Mouse (Mus musculus): ENCODE results near the gene Tbcb. TPM values are rescaled to one million over a fixed set of nuclear protein-coding genes. Genes with fewer than 3 reads are reported as not detected.

Gene Tbcb
- 376 and 384 TPM in 2 replicates for polyA plus RNA-seq (2014; fragmentation: Nextera tagmentation; extraction: Ambion mirVana)

DNA sequence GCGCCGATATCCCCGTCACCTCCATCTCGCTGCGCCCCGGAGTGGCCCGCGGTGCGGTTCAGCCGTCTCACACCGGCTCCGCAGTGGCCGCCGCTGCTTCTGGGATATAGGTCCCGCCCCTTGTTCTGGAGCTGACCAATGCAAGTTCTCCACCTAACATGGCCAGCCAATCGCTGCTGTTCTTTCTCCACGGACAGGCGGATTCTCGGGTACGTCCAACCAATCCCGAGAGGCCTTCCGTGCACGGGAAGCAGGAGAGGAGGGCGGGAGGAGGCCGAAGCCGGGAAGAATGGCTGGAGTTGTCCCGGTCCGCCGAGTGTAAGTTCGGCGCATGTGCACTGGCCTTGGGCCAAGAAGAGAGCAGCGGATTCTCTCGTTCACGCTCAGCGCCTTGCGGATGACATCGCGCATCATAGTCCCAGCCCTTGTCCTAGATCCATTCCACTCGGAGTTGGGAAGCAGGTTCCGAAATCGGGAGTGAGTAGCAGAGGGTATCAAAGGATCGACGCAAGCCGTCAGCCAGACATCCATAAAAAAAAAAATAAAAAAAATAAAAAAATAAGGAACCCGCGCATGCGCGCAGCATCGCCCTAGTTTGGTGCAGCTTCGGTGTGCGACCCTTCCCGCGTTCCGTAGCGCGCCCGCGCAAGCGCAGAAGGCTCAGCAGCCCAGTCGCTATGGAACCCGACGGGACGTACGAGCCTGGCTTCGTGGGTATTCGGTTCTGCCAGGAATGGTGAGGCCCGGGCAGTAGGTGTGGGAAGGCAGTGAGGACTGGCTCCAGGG lies at the start of gene Tbcb, which contains the start of gene Polr2i:
TSS of gene Tbcb (minus strand) at position 604 of the 786 bp plus-strand sequence.
TSS of gene Polr2i (plus strand) at position 280 of the 786 bp plus-strand sequence.
- Histone ChIP-seq H3K27ac (ENCODE audit: low read depth, low read length) (peak within 1 kb of the TSS; percentile 96), H3K4me2 (ENCODE audit: low read length) (peak within 1 kb of the TSS; percentile 75), H3K27me3 (replicated peaks; ENCODE audit: control insufficient read depth, insufficient read depth, low read length) (no peaks in the 10 kb centered on the region), H3K4me1 (ENCODE audit: control insufficient read depth, insufficient read depth, low read length) (peaks cover 12% of the 10 kb centered on the region), H3K9me3 (replicated peaks; ENCODE audit: control insufficient read depth, low read length) (no peaks in the 10 kb centered on the region), H3K9ac (ENCODE audit: low read length) (peak within 1 kb of the TSS; percentile 74), H3K36me3 (ENCODE audit: control insufficient read depth, insufficient read depth, low read length) (peaks cover 44% of the 10 kb centered on the region), H3K4me3 (ENCODE audit: low read depth, low read length) (peak within 1 kb of the TSS; percentile 69)
- peak; percentile 99 for DNase-seq (ENCODE audit: low spot score)
- ATAC-seq, result peak; percentile 96
- under 1% methylated on average over 67 of the region's 67 CpGs for WGBS

DNA sequence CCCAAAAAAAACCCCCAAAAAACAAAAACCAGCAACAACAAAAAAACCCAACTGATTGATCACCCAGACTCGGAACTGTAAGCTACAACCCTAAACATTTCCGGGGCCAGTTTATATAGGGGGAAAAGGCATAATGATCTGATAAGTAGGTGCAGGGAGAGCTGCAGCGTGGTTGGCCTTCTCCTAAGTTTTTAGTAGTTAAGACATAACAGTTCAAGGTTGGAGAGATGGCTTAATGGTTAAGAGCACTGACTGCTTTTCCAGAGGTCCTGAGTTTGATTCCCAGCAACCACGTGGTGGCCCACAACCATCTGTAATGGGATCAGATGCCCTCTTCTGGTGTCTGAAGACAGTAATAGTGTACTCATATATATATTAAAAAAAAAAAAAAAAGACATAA lies 49.5 kb upstream of the Tbcb start:
- H3K27ac ChIP-seq (ENCODE audit: low read depth, low read length), result no peak overlapping the region; the same call in 1 of the 2 replicates
- DNase-seq (ENCODE audit: low spot score) (no peak), ATAC-seq (no peak)
- no peak overlapping the region for H3K4me3 ChIP-seq (ENCODE audit: low read depth, low read length)
- H3K27me3 ChIP-seq (replicated peaks; ENCODE audit: control insufficient read depth, insufficient read depth, low read length), result no peaks in the 10 kb centered on the region
- no peak overlapping the region; the same call in 1 of the 2 replicates for H3K4me2 ChIP-seq (ENCODE audit: low read length)
- no peaks in the 10 kb centered on the region for H3K36me3 ChIP-seq (ENCODE audit: control insufficient read depth, insufficient read depth, low read length)
- H3K9ac ChIP-seq (ENCODE audit: low read length), result no peak overlapping the region
- no peaks in the 10 kb centered on the region for H3K4me1 ChIP-seq (ENCODE audit: control insufficient read depth, insufficient read depth, low read length)
- whole genome bisulfite sequencing, result 75% methylated on average over 4 of the region's 4 CpGs
- no peaks in the 10 kb centered on the region for H3K9me3 ChIP-seq (replicated peaks; ENCODE audit: control insufficient read depth, low read length)

DNA sequence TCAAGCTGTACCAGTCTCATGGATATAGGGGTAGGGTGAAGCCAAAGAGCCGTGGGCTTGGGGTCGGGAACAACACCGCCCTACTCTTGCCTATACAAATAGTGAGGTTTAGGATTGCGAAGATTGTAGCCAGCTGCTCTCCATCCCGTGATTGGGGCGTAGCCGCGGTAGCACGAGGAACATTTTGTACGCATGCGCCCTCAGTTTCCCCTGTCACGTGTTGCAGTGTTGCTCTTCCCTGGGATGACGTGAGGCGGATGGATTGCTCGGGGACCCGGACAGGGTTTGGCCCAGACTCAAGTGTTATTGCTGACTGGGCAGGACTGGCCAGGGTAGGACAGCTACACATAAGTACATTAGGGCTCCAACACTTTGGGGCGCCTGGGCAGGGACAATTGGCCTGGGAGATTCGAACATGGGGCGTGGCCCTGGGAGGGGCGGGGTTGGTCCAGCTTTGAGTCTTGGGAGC lies 48.6 kb upstream of the Tbcb start:
- Histone ChIP-seq H3K9me3 (replicated peaks; ENCODE audit: control insufficient read depth, low read length) (no peaks in the 10 kb centered on the region), H3K4me2 (ENCODE audit: low read length) (peak overlapping the region; percentile 86), H3K27ac (ENCODE audit: low read depth, low read length) (peak overlapping the region; percentile 98), H3K4me1 (ENCODE audit: control insufficient read depth, insufficient read depth, low read length) (no peaks in the 10 kb centered on the region), H3K9ac (ENCODE audit: low read length) (peak overlapping the region; percentile 54), H3K27me3 (replicated peaks; ENCODE audit: control insufficient read depth, insufficient read depth, low read length) (no peaks in the 10 kb centered on the region), H3K36me3 (ENCODE audit: control insufficient read depth, insufficient read depth, low read length) (no peaks in the 10 kb centered on the region), H3K4me3 (ENCODE audit: low read depth, low read length) (peak overlapping the region; percentile 74)
- ATAC-seq, result peak; percentile 88
- DNase-seq (ENCODE audit: low spot score), result peak; percentile 96
- WGBS, result under 1% methylated on average over 20 of the region's 20 CpGs

DNA sequence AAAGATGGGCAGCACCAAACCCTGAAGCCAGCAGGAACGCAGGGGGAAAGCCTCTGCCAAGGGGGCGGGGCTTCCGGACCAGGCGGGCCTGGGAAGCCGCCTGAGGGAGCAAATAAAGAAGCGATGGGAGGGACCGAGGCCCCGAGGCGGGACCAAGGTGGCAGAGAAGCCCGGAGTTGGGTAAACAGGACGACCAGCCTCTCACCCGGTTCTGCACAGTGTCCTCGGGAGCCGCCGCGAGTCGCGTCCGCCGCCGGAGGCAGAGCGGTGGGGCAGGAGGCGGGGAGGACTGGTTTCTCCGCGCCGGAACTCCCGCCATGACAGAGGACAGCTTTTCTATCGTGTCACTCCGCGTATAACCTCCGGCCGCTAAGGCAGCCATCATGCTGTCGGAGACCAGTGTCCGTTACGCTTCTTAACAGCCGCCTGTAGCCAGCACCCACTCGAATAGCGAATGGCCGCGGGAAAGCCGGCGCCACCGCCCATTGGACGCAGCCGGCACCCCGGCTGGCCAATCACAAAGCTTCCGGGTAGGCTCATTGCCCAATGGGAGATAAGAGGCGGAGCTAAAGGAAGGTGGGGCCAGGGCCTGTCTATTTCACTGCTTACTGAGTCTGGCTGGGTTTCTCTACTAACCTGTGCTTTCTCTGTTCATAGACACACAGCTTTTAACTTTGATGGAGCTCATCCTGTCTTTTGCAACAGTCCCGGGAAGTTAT lies 48.0 kb upstream of the Tbcb start, which contains the start of the genes Thap8 and Wdr62:
TSS of gene Thap8 (plus strand) at position 144 of the 719 bp plus-strand sequence.
TSS of gene Wdr62 (minus strand) at position 469 of the 719 bp plus-strand sequence.
- Histone ChIP-seq H3K4me3 (ENCODE audit: low read depth, low read length) (peak within 1 kb of the TSS; percentile 74), H3K4me2 (ENCODE audit: low read length) (peak within 1 kb of the TSS; percentile 86), H3K36me3 (ENCODE audit: control insufficient read depth, insufficient read depth, low read length) (no peaks in the 10 kb centered on the region), H3K9ac (ENCODE audit: low read length) (peak within 1 kb of the TSS; percentile 59), H3K27ac (ENCODE audit: low read depth, low read length) (peak within 1 kb of the TSS; percentile 98), H3K27me3 (replicated peaks; ENCODE audit: control insufficient read depth, insufficient read depth, low read length) (no peaks in the 10 kb centered on the region), H3K9me3 (replicated peaks; ENCODE audit: control insufficient read depth, low read length) (no peaks in the 10 kb centered on the region), H3K4me1 (ENCODE audit: control insufficient read depth, insufficient read depth, low read length) (no peaks in the 10 kb centered on the region)
- WGBS, result under 1% methylated on average over 38 of the region's 49 CpGs
- DNase-seq (ENCODE audit: low spot score) (peak; percentile 98), ATAC-seq (peak; percentile 97)

DNA sequence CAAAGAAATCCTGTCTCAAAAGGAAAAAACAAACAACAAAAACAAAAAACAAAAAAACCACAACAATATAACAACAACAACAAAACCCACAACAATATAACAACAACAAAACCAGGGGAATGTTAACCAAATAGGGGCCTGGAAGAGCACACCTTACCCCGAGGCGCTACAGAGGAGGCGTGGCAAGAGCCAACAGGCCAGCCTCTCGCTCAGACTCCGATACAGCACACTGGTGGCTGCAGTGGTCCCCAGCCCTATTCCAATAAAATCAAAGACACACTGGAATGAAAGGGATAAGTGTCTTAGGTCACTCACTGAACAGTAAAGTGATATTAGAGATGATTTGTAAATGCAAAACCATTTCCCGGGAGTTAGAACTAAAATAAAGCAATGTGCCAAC lies 47.5 kb upstream of the Tbcb start:
- peak overlapping the region; percentile 74 for H3K4me3 ChIP-seq (ENCODE audit: low read depth, low read length)
- H3K9me3 ChIP-seq (replicated peaks; ENCODE audit: control insufficient read depth, low read length), result no peaks in the 10 kb centered on the region
- 0% methylated on average over 6 of the region's 6 CpGs for WGBS
- H3K4me2 ChIP-seq (ENCODE audit: low read length), result peak overlapping the region; percentile 86
- H3K27me3 ChIP-seq (replicated peaks; ENCODE audit: control insufficient read depth, insufficient read depth, low read length), result no peaks in the 10 kb centered on the region
- DNase-seq (ENCODE audit: low spot score) (no peak), ATAC-seq (peak; percentile 15; the same call in 1 of the 2 replicates)
- no peaks in the 10 kb centered on the region for H3K36me3 ChIP-seq (ENCODE audit: control insufficient read depth, insufficient read depth, low read length)
- H3K27ac ChIP-seq (ENCODE audit: low read depth, low read length), result no peak overlapping the region; the same call in 1 of the 2 replicates
- H3K9ac ChIP-seq (ENCODE audit: low read length), result peak overlapping the region; percentile 59
- no peaks in the 10 kb centered on the region for H3K4me1 ChIP-seq (ENCODE audit: control insufficient read depth, insufficient read depth, low read length)

DNA sequence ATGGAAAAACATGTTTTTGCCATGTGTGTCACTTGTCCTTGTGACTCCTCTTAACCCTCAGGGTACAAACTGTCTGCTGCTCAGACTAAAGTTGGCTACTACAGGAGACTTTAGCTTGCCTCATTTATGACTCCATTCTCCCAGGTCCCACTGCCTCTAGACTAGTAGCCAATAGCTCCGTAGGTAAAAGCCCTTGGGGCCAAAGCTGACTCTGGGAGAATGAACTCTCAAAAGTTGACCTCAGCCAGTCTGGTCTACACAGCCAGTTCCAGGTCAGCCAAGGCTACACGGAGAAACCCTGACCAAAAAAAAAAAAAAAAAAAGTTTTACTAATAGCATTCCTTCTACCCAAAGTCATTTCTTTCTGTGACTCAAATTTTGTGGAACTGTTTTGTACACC lies 46.8 kb upstream of the Tbcb start:
- H3K27ac ChIP-seq (ENCODE audit: low read depth, low read length), result no peak overlapping the region
- no peak for ATAC-seq
- H3K27me3 ChIP-seq (replicated peaks; ENCODE audit: control insufficient read depth, insufficient read depth, low read length), result no peaks in the 10 kb centered on the region
- H3K4me1 ChIP-seq (ENCODE audit: control insufficient read depth, insufficient read depth, low read length), result no peaks in the 10 kb centered on the region
- WGBS, result 54% methylated on average over 2 of the region's 2 CpGs
- no peaks in the 10 kb centered on the region for H3K9me3 ChIP-seq (replicated peaks; ENCODE audit: control insufficient read depth, low read length)
- no peak for DNase-seq (ENCODE audit: low spot score)
- H3K9ac ChIP-seq (ENCODE audit: low read length), result no peak overlapping the region; the same call in 1 of the 2 replicates
- H3K36me3 ChIP-seq (ENCODE audit: control insufficient read depth, insufficient read depth, low read length), result no peaks in the 10 kb centered on the region
- no peak overlapping the region for H3K4me3 ChIP-seq (ENCODE audit: low read depth, low read length)
- H3K4me2 ChIP-seq (ENCODE audit: low read length), result peak overlapping the region; percentile 86

DNA sequence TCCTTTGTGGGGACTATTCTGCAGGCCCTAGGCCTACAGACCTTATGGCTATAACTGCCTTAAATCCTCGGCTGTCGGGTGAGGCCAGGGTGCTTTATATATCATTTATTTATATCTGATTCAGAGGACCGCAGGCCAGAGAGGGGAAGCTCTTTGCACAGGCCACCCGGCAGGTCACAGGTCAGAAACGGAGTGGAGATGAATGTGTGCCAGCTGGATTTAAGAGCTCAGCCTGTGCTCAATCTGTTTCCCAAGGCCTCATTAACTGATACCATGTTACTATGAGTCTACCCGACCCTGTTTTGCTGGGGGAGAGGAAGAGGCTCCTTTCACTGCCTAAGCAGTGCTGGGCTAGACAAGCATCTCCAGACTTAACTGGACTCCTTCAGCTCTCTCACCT lies 42.3 kb upstream of the Tbcb start:
- Histone ChIP-seq H3K27me3 (replicated peaks; ENCODE audit: control insufficient read depth, insufficient read depth, low read length) (no peaks in the 10 kb centered on the region), H3K27ac (ENCODE audit: low read depth, low read length) (no peak overlapping the region), H3K4me1 (ENCODE audit: control insufficient read depth, insufficient read depth, low read length) (no peaks in the 10 kb centered on the region), H3K36me3 (ENCODE audit: control insufficient read depth, insufficient read depth, low read length) (0 out of 2 replicates have a peak, but pooled peaks cover 9% of the 10 kb centered on the region), H3K4me2 (ENCODE audit: low read length) (no peak overlapping the region), H3K9me3 (replicated peaks; ENCODE audit: control insufficient read depth, low read length) (no peaks in the 10 kb centered on the region), H3K9ac (ENCODE audit: low read length) (no peak overlapping the region), H3K4me3 (ENCODE audit: low read depth, low read length) (no peak overlapping the region)
- ATAC-seq, result no peak
- 87% methylated on average over 6 of the region's 6 CpGs for WGBS
- DNase-seq (ENCODE audit: low spot score), result no peak

DNA sequence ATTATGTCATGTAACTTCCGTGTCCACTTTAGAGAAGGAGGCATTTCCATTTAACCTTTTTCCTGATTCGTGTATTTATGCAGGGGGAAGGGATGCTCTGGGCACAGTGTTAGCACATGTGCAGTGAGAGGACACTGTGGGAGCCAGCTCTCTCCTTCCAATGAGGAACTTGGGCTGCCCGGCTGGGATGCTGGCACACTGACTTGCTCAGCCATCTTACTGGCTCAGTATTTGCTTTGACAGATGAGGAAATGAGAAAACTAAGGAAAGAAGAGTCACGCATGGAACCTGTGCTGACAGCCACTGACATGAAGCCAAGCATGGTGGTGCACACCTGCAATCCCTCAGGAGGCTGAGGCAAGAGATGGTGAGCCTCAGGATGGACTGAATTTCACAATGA lies 37.6 kb upstream of the Tbcb start:
- 90% methylated on average over 4 of the region's 4 CpGs for WGBS
- no peak overlapping the region for H3K4me3 ChIP-seq (ENCODE audit: low read depth, low read length)
- H3K9ac ChIP-seq (ENCODE audit: low read length), result no peak overlapping the region
- no peak for ATAC-seq
- no peaks in the 10 kb centered on the region for H3K27me3 ChIP-seq (replicated peaks; ENCODE audit: control insufficient read depth, insufficient read depth, low read length)
- no peak overlapping the region for H3K27ac ChIP-seq (ENCODE audit: low read depth, low read length)
- DNase-seq (ENCODE audit: low spot score), result no peak
- peaks cover 23% of the 10 kb centered on the region for H3K36me3 ChIP-seq (ENCODE audit: control insufficient read depth, insufficient read depth, low read length)
- no peaks in the 10 kb centered on the region for H3K9me3 ChIP-seq (replicated peaks; ENCODE audit: control insufficient read depth, low read length)
- H3K4me2 ChIP-seq (ENCODE audit: low read length), result no peak overlapping the region
- no peaks in the 10 kb centered on the region for H3K4me1 ChIP-seq (ENCODE audit: control insufficient read depth, insufficient read depth, low read length)

Measured in forebrain, embryonic 14.5 days (tissue).